Mouse (Mus musculus) liver, embryonic 14.5 days (tissue): ENCODE results near the gene Ssr4.

Source experiments
- CTCF ChIP-seq: IDR thresholded peaks from 2 replicates; pipeline ENCODE4 v1.5.1; 2016; ENCODE audit warnings: antibody characterized with exemption, low read depth, control low read depth
- EP300 ChIP-seq: IDR thresholded peaks from 2 replicates; pipeline ENCODE4 v1.6.1; 2016; ENCODE audit warnings: antibody characterized with exemption, low read depth

DNA sequence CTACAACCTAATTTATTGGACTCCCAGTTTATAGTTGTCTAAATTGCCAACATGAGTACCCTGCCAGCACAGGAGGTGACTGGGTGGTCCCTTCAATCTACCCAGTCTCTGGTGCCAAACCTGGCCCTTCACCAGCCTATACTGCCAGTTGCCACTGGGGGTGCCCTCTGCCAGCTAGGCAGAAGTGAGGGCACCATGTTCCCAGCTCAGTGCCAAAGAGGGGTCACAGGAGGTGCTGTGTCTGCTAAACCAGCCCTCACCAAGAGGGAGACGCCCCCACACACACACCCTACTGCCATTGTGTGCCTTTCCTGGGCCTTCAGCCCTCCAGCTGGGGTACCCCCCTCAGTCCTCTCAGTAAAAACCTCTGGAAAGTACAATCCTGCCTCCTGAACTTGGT is 48.7 kb upstream of the Ssr4 start:
- TF ChIP-seq CTCF, result peak; percentile 40
- TF ChIP-seq EP300, result no peak
